Mouse (Mus musculus): Measurements from ENCODE around the gene Ccdc117.

- no peak for TF ChIP-seq CTCF (IDR thresholded peaks at IDR 0.05; ENCODE audit: low read depth)
- TF ChIP-seq EP300 (IDR thresholded peaks at IDR 0.05; ENCODE audit: low read depth) = no peak
Measured at GRCm38 (mm10) chr11:5527865-5528523, 14.0 kb downstream of the Ccdc117 start.
